Mouse (Mus musculus): ENCODE results near the gene Wdr86.

GRCm38 (mm10) chr5:24778082-24778842 is 47.7 kb upstream of the Wdr86 start:
- TF ChIP-seq POLR2A (IDR thresholded peaks at IDR 0.05; ENCODE audit: low read depth, low read length) (no peak), CTCF (IDR thresholded peaks at IDR 0.05; ENCODE audit: extremely low read depth, insufficient read depth, insufficient read length, insufficient replicate concordance) (no peak)

Measured in spleen, adult 2 months (tissue).